Mouse (Mus musculus) heart, embryonic 12.5 days (tissue): Measurements from ENCODE around the gene Cachd1. TPM values are rescaled to one million over a fixed set of nuclear protein-coding genes. Genes with fewer than 3 reads are reported as not detected.

ENCODE experiments used
- ATAC-seq: fragments of 200-750 bp; cut with Nextera tagmentation; 2 replicates; pipeline ENCODE4 v1.8.0; 2017; ENCODE audit warnings: moderate TSS enrichment, moderate library complexity; ENCODE audit not compliant: insufficient number of reproducible peaks, low FRiP score
- H3K27ac ChIP-seq: fragments of 300-500 bp; sonication (generic); 2 replicates; pipeline ENCODE4 v1.5.1; 2016; ENCODE audit warnings: mild to moderate bottlenecking, moderate library complexity; ENCODE audit not compliant: poor library complexity, severe bottlenecking
- H3K27me3 ChIP-seq: fragments of 300-500 bp; sonication (generic); replicated peaks from 2 replicates; pipeline ENCODE4 v1.6.1; 2016; ENCODE audit warnings: mild to moderate bottlenecking, moderate library complexity
- H3K36me3 ChIP-seq: fragments of 300-500 bp; sonication (generic); 2 replicates; pipeline ENCODE4 v1.6.1; 2016; ENCODE audit warnings: mild to moderate bottlenecking, moderate library complexity
- H3K4me1 ChIP-seq: fragments of 300-500 bp; sonication (generic); replicated peaks from 2 replicates; pipeline ENCODE4 v1.6.1; 2016; ENCODE audit warnings: mild to moderate bottlenecking
- H3K4me2 ChIP-seq: fragments of 300-500 bp; sonication (generic); 2 replicates; pipeline ENCODE4 v1.6.1; 2016; ENCODE audit warnings: mild to moderate bottlenecking, moderate library complexity
- H3K4me3 ChIP-seq: fragments of 300-500 bp; sonication (generic); 2 replicates; pipeline ENCODE4 v1.5.1; 2016; ENCODE audit warnings: mild to moderate bottlenecking
- H3K9ac ChIP-seq: fragments of 300-500 bp; sonication (generic); 2 replicates; pipeline ENCODE4 v1.6.1; 2016; ENCODE audit warnings: mild to moderate bottlenecking, moderate library complexity
- H3K9me3 ChIP-seq: fragments of 300-500 bp; sonication (generic); replicated peaks from 2 replicates; pipeline ENCODE4 v1.6.1; 2016; ENCODE audit warnings: mild to moderate bottlenecking, moderate library complexity
- WGBS: fragments of 180-500 bp; shearing (Covaris S2); methylation state at CpG from one replicate; pipeline ENCODE4 v1.1.7; 2016; 5-methylcytosine and 5-hydroxymethylcytosine counted together
- polyA plus RNA-seq: library from polyadenylated mRNA; unstranded; fragments of >200 nt; fragmentation: Nextera tagmentation; extraction: Ambion mirVana; gene quantifications from 2 replicates; pipeline ENCODE4 v1.2.1, GENCODE M21; 2016

Cachd1 gene
- polyA plus RNA-seq, 1 experiment from 2014 or later, result 11.5 TPM

- H3K27me3 ChIP-seq, result no peaks in the 10 kb centered on the region
- no peak overlapping the region for H3K4me2 ChIP-seq
- 88% methylated on average over 8 of the region's 8 CpGs for WGBS
- no peak overlapping the region for H3K4me3 ChIP-seq
- ATAC-seq, result no peak
- peaks cover 11% of the 10 kb centered on the region; the same call in 1 of the 2 replicates for H3K36me3 ChIP-seq
- H3K9me3 ChIP-seq, result no peaks in the 10 kb centered on the region
- H3K4me1 ChIP-seq, result peaks cover 8% of the 10 kb centered on the region
- H3K27ac ChIP-seq, result no peak overlapping the region
- H3K9ac ChIP-seq, result no peak overlapping the region
These were observed 120.0 kb downstream of the Cachd1 start for GRCm38 (mm10) chr4:100896260-100897010.

- Histone ChIP-seq H3K4me2 (no peak overlapping the region), H3K36me3 (peaks cover 11% of the 10 kb centered on the region; the same call in 1 of the 2 replicates), H3K9me3 (no peaks in the 10 kb centered on the region), H3K4me1 (peaks cover 8% of the 10 kb centered on the region), H3K4me3 (no peak overlapping the region), H3K9ac (no peak overlapping the region), H3K27ac (no peak overlapping the region), H3K27me3 (no peaks in the 10 kb centered on the region)
- no peak for ATAC-seq
- 85% methylated on average over 3 of the region's 3 CpGs for WGBS
These were observed 121.5 kb downstream of the Cachd1 start for GRCm38 (mm10) chr4:100897943-100898342.

- Histone ChIP-seq H3K9ac (no peak overlapping the region), H3K36me3 (no peaks in the 10 kb centered on the region), H3K4me2 (no peak overlapping the region), H3K27ac (no peak overlapping the region), H3K4me3 (no peak overlapping the region), H3K9me3 (no peaks in the 10 kb centered on the region), H3K4me1 (peaks cover 49% of the 10 kb centered on the region), H3K27me3 (no peaks in the 10 kb centered on the region)
- WGBS, result 37% methylated on average over 9 of the region's 9 CpGs
- ATAC-seq, result no peak
These were observed 133.3 kb downstream of the Cachd1 start for GRCm38 (mm10) chr4:100909694-100910340.

- H3K9ac ChIP-seq, result no peak overlapping the region
- no peak overlapping the region for H3K4me3 ChIP-seq
- 30% methylated on average over 11 of the region's 11 CpGs for WGBS
- H3K4me1 ChIP-seq, result peaks cover 56% of the 10 kb centered on the region
- no peak overlapping the region for H3K4me2 ChIP-seq
- no peaks in the 10 kb centered on the region for H3K36me3 ChIP-seq
- no peaks in the 10 kb centered on the region for H3K9me3 ChIP-seq
- no peak for ATAC-seq
- no peak overlapping the region for H3K27ac ChIP-seq
- no peaks in the 10 kb centered on the region for H3K27me3 ChIP-seq
These were observed 134.3 kb downstream of the Cachd1 start for GRCm38 (mm10) chr4:100910605-100911330.

- Histone ChIP-seq H3K27ac (no peak overlapping the region), H3K9ac (no peak overlapping the region), H3K9me3 (no peaks in the 10 kb centered on the region), H3K4me1 (peaks cover 61% of the 10 kb centered on the region), H3K4me2 (no peak overlapping the region), H3K36me3 (no peaks in the 10 kb centered on the region), H3K27me3 (no peaks in the 10 kb centered on the region), H3K4me3 (no peak overlapping the region)
- WGBS, result 31% methylated on average over 3 of the region's 3 CpGs
- ATAC-seq, result no peak
These were observed 135.2 kb downstream of the Cachd1 start for GRCm38 (mm10) chr4:100911658-100912057.

- no peak for ATAC-seq
- no peaks in the 10 kb centered on the region for H3K9me3 ChIP-seq
- no peaks in the 10 kb centered on the region for H3K27me3 ChIP-seq
- 71% methylated on average over 4 of the region's 4 CpGs for WGBS
- no peak overlapping the region for H3K4me2 ChIP-seq
- H3K4me1 ChIP-seq, result peaks cover 59% of the 10 kb centered on the region
- H3K4me3 ChIP-seq, result no peak overlapping the region
- peaks cover 3% of the 10 kb centered on the region; the same call in 1 of the 2 replicates for H3K36me3 ChIP-seq
- H3K9ac ChIP-seq, result no peak overlapping the region
- no peak overlapping the region for H3K27ac ChIP-seq
These were observed 137.2 kb downstream of the Cachd1 start for GRCm38 (mm10) chr4:100913666-100914065.

GRCm38 (mm10) chr4:100914532-100914931, 138.1 kb downstream of the Cachd1 start:
- Histone ChIP-seq H3K9me3 (no peaks in the 10 kb centered on the region), H3K4me2 (no peak overlapping the region), H3K4me3 (no peak overlapping the region), H3K27ac (peak overlapping the region; percentile 83), H3K27me3 (no peaks in the 10 kb centered on the region), H3K36me3 (peaks cover 10% of the 10 kb centered on the region; the same call in 1 of the 2 replicates), H3K9ac (no peak overlapping the region), H3K4me1 (peaks cover 50% of the 10 kb centered on the region)
- ATAC-seq, result peak; percentile 65; the same call in 1 of the 2 replicates
- WGBS, result 9% methylated on average over 3 of the region's 3 CpGs

GRCm38 (mm10) chr4:100915093-100915492, 138.6 kb downstream of the Cachd1 start:
- Histone ChIP-seq H3K9ac (no peak overlapping the region), H3K4me2 (no peak overlapping the region), H3K27ac (peak overlapping the region; percentile 83), H3K9me3 (no peaks in the 10 kb centered on the region), H3K4me3 (no peak overlapping the region), H3K36me3 (peaks cover 15% of the 10 kb centered on the region; the same call in 1 of the 2 replicates), H3K4me1 (peaks cover 44% of the 10 kb centered on the region), H3K27me3 (no peaks in the 10 kb centered on the region)
- WGBS, result 23% methylated on average over 2 of the region's 2 CpGs
- ATAC-seq, result peak; percentile 42; the same call in 1 of the 2 replicates

- H3K9ac ChIP-seq, result no peak overlapping the region
- no peak overlapping the region for H3K4me3 ChIP-seq
- H3K27ac ChIP-seq, result no peak overlapping the region
- 92% methylated on average over 1 of the region's 1 CpGs for WGBS
- no peak overlapping the region for H3K4me2 ChIP-seq
- no peak for ATAC-seq
- no peaks in the 10 kb centered on the region for H3K9me3 ChIP-seq
- peaks cover 25% of the 10 kb centered on the region for H3K4me1 ChIP-seq
- peaks cover 21% of the 10 kb centered on the region for H3K36me3 ChIP-seq
- no peaks in the 10 kb centered on the region for H3K27me3 ChIP-seq
These were observed 141.0 kb downstream of the Cachd1 start for GRCm38 (mm10) chr4:100917511-100917910.

- no peak overlapping the region for H3K27ac ChIP-seq
- peaks cover 21% of the 10 kb centered on the region for H3K36me3 ChIP-seq
- 74% methylated on average over 1 of the region's 1 CpGs for WGBS
- H3K9ac ChIP-seq, result no peak overlapping the region
- H3K4me1 ChIP-seq, result peaks cover 8% of the 10 kb centered on the region
- ATAC-seq, result no peak
- H3K4me3 ChIP-seq, result no peak overlapping the region
- no peak overlapping the region for H3K4me2 ChIP-seq
- no peaks in the 10 kb centered on the region for H3K9me3 ChIP-seq
- no peaks in the 10 kb centered on the region for H3K27me3 ChIP-seq
These were observed 143.9 kb downstream of the Cachd1 start for GRCm38 (mm10) chr4:100920413-100920812.
